Mouse (Mus musculus): ENCODE data around the gene Crtc2.
"Not testable (repeated sequence)": the region's sequence is repeated elsewhere in the genome, so short reads cannot be mapped to it uniquely, and the experiment has no call there.

DNA sequence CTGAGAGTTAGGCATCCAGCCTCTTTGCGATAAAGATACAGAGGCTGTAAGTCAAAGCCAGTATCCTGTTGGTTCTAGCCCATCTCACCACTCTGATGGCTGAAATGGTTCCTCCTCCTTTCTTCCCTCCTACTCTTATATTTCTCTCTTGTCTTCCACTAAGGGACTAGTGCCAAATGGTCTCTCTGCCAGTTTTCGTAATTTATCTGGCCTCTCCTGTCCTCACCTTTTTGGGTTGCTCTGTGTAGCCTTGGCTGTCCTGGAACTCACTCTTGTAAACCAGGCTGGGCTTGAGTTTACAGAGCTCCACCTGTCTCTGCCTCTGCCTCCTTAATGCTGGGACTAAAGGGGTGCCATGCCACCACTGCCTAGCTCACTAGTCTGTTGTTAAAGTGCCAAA is 1.3 kb upstream of the Crtc2 start:
- not testable (repeated sequence) for TF ChIP-seq CTCF (IDR thresholded peaks at IDR 0.05; ENCODE audit: control insufficient read depth, insufficient read depth, insufficient replicate concordance, low read depth, low read length); POLR2A (IDR thresholded peaks at IDR 0.05; ENCODE audit: control insufficient read depth, low read depth, low read length)

Data from testis, adult 2 months (tissue).